Mouse (Mus musculus) NIH3T3 (cell line): ENCODE measurements around the gene Actrt3.
A peak's percentile ranks its signal among the peaks of the same experiment; 100 is the strongest.
"Not testable (repeated sequence)": the region's sequence is repeated elsewhere in the genome, so short reads cannot be mapped to it uniquely, and the experiment has no call there.

Experiments
- DNase-seq: peaks from one replicate; pipeline ENCODE4 v3.0.0-alpha.2; 2012; ENCODE audit warnings: low read depth

Gene Actrt3

DNA sequence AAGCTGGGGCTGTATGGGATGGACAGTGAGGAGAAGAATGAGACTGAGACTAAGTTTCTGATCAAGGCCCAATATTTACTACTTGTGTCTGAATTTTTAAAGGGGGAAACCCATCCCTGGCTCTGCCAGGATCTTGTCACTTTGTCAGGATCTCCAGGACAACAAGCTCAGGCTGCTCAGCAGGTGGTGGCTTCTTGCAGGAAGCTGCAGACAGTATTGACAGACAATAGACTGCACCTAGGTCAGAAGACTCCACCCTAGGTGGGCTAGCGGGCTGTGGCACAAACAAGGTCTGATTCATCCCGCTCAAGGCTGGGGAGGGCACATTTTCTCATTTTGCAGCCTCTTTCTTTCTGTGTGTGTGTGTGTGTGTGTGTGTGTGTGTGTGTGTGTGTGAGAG is 26.2 kb downstream of the Actrt3 start:
- DNase-seq: no peak

DNA sequence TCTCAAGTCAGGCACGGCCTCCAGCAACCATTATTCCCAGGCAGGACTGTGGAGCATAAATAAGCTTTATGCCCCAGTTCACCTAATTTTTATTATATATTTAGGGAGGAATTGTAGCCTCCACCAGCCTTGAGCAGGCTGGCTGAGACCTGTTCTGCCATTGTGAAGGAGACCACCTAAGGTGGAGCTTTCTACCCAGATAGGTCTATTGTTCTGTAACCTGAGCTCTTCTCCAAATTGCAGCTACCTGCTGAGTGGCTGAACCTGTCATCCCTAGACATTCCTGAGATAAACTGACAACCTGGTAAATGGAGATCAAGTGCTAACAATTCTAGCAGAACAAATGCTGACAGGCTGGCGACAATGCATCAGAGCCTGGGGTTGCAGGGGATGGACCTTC is 33.4 kb downstream of the Actrt3 start:
- not testable (repeated sequence) for DNase-seq

- DNase-seq: peak; percentile 66
Observed at GRCm38 (mm10) chr3:30560677-30561314, 38.9 kb downstream of the Actrt3 start.

- DNase-seq: peak; percentile 11
Observed at GRCm38 (mm10) chr3:30553741-30554140, 46.0 kb downstream of the Actrt3 start.

DNA sequence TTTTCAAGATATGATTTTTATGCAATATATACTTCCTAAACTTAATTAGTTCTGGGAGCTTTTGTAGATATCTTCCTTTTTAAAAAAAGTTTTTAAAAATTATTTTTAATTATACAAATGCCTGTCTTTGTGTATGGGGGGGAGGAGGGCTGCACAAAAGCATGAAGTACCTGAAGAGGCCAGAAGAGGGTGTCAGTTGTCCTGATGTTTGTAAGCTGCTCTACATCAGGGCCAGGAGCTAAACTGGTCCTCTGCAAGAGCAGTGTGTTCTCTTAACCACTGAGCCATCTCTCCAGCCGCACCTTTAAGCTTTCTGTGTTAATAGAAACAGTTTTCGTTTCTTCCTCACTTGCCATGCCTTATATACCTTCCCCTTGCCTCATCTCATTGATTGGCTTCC is 49.5 kb downstream of the Actrt3 start:
- DNase-seq: peak; percentile 62

GRCm38 (mm10) chr3:30548928-30549327 is 50.8 kb downstream of the Actrt3 start:
- peak; percentile 16 for DNase-seq

GRCm38 (mm10) chr3:30547908-30548307 is 51.8 kb downstream of the Actrt3 start, which contains the start of gene Mecom:
Gene Mecom (minus strand): TSS chr3:30548008.
- DNase-seq: no peak
